Mouse (Mus musculus) liver, embryonic 16.5 days (tissue): Measurements from ENCODE around the gene Sesn1. TPM values are rescaled to one million over a fixed set of nuclear protein-coding genes. Genes with fewer than 3 reads are reported as not detected.

Source experiments
- ATAC-seq: fragments of 200-750 bp; cut with Nextera tagmentation; 2 replicates; pipeline ENCODE4 v1.8.0; 2017; ENCODE audit warnings: low read depth, mild to moderate bottlenecking, moderate number of reproducible peaks, moderate library complexity
- H3K27ac ChIP-seq: fragments of 300-500 bp; sonication (generic); 2 replicates; pipeline ENCODE4 v1.5.1; 2014; ENCODE audit warnings: mild to moderate bottlenecking, low read length
- H3K27me3 ChIP-seq: fragments of 300-500 bp; sonication (generic); 2 replicates; pipeline ENCODE4 v1.6.1; 2014; ENCODE audit warnings: low read depth, low read length, mixed read lengths; ENCODE audit not compliant: control insufficient read depth, insufficient read depth
- H3K36me3 ChIP-seq: fragments of 300-500 bp; sonication (generic); 2 replicates; pipeline ENCODE4 v1.6.1; 2014; ENCODE audit warnings: mild to moderate bottlenecking; ENCODE audit not compliant: control insufficient read depth, insufficient read depth
- H3K4me1 ChIP-seq: fragments of 300-500 bp; sonication (generic); 2 replicates; pipeline ENCODE4 v1.6.1; 2014; ENCODE audit warnings: low read depth, low read length, mixed read lengths; ENCODE audit not compliant: control insufficient read depth
- H3K4me2 ChIP-seq: fragments of 300-500 bp; sonication (generic); 2 replicates; pipeline ENCODE4 v1.6.1; 2014; ENCODE audit warnings: low read depth, low read length, mixed read lengths
- H3K4me3 ChIP-seq: fragments of 300-500 bp; sonication (generic); 2 replicates; pipeline ENCODE4 v1.5.1; 2014; ENCODE audit warnings: low read depth, mild to moderate bottlenecking, low read length
- H3K9ac ChIP-seq: fragments of 300-500 bp; sonication (generic); 2 replicates; pipeline ENCODE4 v1.6.1; 2014; ENCODE audit warnings: low read depth, low read length
- H3K9me3 ChIP-seq: fragments of 300-500 bp; sonication (generic); replicated peaks from 2 replicates; pipeline ENCODE4 v1.6.1; 2016; ENCODE audit warnings: low read length; ENCODE audit not compliant: control insufficient read depth
- WGBS: fragments of 180-500 bp; shearing (Covaris S2); extraction: QIAGEN DNeasy Blood & Tissue Kit; methylation state at CpG from one replicate; pipeline ENCODE4 v1.1.7; 2014; ENCODE audit not compliant: insufficient replicate concordance; 5-methylcytosine and 5-hydroxymethylcytosine counted together
- polyA plus RNA-seq: library from polyadenylated mRNA; unstranded; fragments of >200 nt; fragmentation: Nextera tagmentation; extraction: Ambion mirVana; gene quantifications from 2 replicates; pipeline ENCODE4 v1.2.1, GENCODE M21; 2015

Sesn1 gene
- polyA plus RNA-seq: 20.0 and 20.1 TPM in 2 replicates

DNA sequence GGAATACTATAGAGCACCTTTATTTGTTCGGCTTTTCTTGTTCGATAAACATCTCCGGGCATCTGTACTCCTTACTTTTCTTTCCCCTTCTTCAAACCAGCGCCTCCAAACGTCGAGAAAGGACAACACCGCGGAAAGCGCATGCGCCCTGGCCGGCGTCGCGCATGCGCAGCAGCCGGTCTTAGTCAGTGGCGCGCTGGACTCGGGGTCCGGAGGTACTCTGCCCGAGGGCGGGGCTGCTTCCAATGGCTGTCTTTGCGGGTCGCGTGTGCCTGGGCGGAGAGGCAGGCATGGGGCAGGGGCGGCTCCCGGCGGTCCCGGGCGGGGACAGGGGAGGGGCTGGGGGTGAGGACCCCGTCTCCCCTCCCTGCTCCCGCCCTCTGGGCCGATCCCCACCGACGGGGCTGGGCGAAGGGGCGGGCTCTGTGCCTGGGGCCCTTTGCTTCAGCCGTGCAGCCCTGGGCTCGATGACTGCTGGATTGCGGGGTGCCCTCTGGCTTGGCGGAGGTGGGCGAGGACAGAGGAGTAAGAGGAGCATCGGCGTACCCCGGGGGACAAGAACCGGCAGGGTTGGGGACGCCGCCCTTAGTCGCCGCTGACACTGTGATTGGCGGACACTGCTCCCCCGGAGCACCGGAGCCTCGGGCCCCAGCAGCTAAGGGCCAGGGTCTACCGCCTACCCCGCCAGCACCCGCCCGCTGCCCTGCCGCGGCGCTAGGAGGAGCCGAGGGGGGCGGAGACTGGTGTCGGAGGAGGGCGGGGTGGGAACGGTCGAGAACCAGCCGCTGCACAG lies at the start of gene Sesn1, which contains the start of gene Cep57l1:
Gene Sesn1, plus strand, starts transcription at position 165 of the 793 bp plus-strand sequence.
Gene Cep57l1, minus strand, starts transcription at position 101 of the 793 bp plus-strand sequence.
- H3K4me1 ChIP-seq: peaks cover 27% of the 10 kb centered on the region
- WGBS: under 1% methylated on average over 65 of the region's 69 CpGs

DNA sequence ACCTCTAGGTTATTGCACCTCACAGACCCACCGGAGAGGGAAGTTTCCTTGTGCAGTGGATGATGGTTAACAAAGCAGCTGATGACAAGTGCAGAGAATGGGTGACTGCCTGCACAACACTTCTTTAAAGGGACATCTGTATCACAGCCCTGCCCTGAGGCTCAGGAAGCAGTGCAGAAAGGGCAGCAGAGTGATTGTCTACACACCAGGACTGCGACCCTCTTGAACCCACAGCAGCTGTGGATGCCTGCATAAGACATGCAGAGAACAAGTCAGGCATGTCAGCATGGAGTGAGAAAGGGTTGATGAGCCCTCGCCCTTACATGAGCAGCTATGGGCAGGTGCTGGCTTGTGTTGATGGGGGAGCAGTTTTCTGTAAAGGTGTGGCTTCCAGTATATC lies 48.9 kb upstream of the Sesn1 start:
- Histone ChIP-seq H3K4me2 (no peak overlapping the region), H3K9ac (no peak overlapping the region), H3K9me3 (no peaks in the 10 kb centered on the region), H3K27me3 (no peaks in the 10 kb centered on the region), H3K4me1 (no peaks in the 10 kb centered on the region), H3K4me3 (no peak overlapping the region), H3K27ac (no peak overlapping the region), H3K36me3 (no peaks in the 10 kb centered on the region)
- 70% methylated on average over 3 of the region's 3 CpGs for WGBS
- ATAC-seq: no peak

More for the DNA sequence above, at the start of gene Sesn1, which contains the start of gene Cep57l1:
- Histone ChIP-seq H3K27ac (peak within 1 kb of the TSS; percentile 99), H3K36me3 (no peaks in the 10 kb centered on the region), H3K9me3 (no peaks in the 10 kb centered on the region), H3K9ac (peak within 1 kb of the TSS; percentile 93), H3K4me2 (peak within 1 kb of the TSS; percentile 92), H3K4me3 (peak within 1 kb of the TSS; percentile 89), H3K27me3 (no peaks in the 10 kb centered on the region)
- ATAC-seq: peak; percentile 85

DNA sequence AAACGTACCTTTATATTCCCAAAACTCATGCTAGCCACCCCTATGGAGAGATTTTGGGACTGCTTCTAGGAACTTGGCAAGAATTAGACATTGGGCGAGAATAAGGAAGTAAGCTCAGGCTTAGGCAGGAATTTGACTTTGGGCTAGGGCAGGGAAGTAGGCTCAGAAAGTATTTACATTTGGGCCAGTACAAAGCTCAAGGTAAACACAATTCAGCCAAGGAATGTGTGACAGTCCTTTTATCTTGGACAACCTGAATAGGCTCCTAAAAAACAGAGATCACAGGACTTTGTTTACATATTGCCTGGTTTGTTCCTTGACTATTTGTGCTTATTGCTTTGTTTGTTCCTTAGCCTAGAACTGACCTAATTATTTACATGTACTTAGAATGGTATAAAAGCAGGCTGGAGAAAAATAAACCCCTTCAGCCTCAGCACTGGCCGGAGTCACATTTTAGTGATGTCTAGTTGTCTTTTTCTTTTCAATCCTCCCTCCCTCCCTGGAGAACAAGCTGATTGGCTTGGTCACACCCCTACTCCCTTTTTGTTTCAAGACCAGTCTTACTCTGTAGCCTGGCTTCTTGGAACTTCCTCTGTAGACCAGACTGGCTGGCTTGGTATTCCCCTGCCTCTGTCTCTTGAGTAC lies 45.9 kb upstream of the Sesn1 start:
- H3K9ac ChIP-seq: no peak overlapping the region
- H3K36me3 ChIP-seq: no peaks in the 10 kb centered on the region
- H3K27me3 ChIP-seq: no peaks in the 10 kb centered on the region
- no peak overlapping the region for H3K4me3 ChIP-seq
- no peak overlapping the region for H3K27ac ChIP-seq
- no peak for ATAC-seq
- no peak overlapping the region for H3K4me2 ChIP-seq
- WGBS: 74% methylated on average over 3 of the region's 3 CpGs
- H3K9me3 ChIP-seq: no peaks in the 10 kb centered on the region
- H3K4me1 ChIP-seq: no peaks in the 10 kb centered on the region

DNA sequence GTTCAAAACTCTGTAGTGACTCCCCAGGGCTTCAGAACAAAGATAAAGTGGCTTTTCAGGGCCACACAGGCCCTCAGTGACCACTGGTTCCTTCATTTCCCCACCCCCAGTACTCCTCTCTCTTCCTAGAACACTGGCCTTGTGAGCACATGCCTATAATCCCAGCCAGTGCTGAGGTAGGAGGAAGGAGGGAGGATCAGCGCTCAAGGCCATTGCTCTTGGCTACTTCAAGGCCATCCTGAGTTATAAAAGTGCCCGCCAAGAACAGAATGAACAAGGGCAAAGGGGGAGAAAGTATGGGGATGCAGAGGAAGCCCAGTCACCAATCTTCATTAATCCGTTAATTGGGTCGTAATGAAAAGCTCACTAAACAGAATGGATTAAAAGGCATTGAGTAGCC lies 44.1 kb upstream of the Sesn1 start:
- Histone ChIP-seq H3K27me3 (no peaks in the 10 kb centered on the region), H3K9ac (no peak overlapping the region), H3K4me1 (no peaks in the 10 kb centered on the region), H3K4me2 (no peak overlapping the region), H3K27ac (no peak overlapping the region), H3K36me3 (no peaks in the 10 kb centered on the region), H3K4me3 (no peak overlapping the region), H3K9me3 (no peaks in the 10 kb centered on the region)
- ATAC-seq: no peak
- 91% methylated on average over 4 of the region's 4 CpGs for WGBS

DNA sequence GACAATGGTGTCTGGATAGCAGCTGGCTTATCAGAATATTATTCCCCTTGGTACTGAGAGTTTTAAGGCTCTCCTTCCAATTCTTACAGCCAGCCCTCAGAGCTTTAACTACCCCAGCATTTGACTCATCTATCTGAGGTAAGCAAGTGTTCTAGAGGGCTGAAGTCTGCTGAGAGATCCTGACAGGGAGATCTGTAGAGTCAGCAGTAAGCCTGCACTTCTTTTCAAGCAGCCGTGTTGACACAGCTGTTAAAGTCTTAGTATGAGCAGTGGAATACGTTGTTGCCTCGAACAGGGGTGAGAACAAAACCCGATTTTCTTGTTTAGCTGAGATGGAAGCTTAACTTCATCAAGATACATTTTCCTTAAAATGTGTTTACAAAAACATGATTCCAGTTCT lies 43.5 kb upstream of the Sesn1 start:
- ATAC-seq: no peak
- Histone ChIP-seq H3K9ac (no peak overlapping the region), H3K27ac (no peak overlapping the region), H3K27me3 (no peaks in the 10 kb centered on the region), H3K4me3 (no peak overlapping the region), H3K9me3 (no peaks in the 10 kb centered on the region), H3K4me1 (no peaks in the 10 kb centered on the region), H3K4me2 (no peak overlapping the region), H3K36me3 (no peaks in the 10 kb centered on the region)
- whole genome bisulfite sequencing: 71% methylated on average over 4 of the region's 4 CpGs

DNA sequence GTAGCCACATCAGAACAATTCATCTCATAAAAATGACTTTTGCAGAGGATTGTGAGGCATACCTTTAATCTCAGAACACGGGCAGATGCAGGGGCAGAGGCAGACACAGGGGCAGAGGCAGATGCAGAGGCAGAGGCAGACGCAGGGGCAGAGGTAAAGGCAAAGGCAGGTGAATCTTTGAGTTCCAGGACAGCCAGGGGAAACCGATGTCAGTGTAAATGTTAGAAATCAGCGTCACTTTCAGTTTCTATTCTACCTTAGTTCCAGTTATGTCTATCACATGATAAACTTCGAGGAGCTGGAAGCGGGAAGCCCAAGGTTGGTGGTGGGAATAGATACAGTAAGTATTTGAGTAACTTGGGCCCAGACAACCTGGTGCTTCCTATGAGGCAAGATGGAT lies 42.5 kb upstream of the Sesn1 start:
- WGBS: 77% methylated on average over 6 of the region's 6 CpGs
- Histone ChIP-seq H3K4me1 (no peaks in the 10 kb centered on the region), H3K4me2 (no peak overlapping the region), H3K27ac (no peak overlapping the region), H3K27me3 (no peaks in the 10 kb centered on the region), H3K9ac (no peak overlapping the region), H3K4me3 (no peak overlapping the region), H3K9me3 (no peaks in the 10 kb centered on the region), H3K36me3 (no peaks in the 10 kb centered on the region)
- ATAC-seq: no peak

DNA sequence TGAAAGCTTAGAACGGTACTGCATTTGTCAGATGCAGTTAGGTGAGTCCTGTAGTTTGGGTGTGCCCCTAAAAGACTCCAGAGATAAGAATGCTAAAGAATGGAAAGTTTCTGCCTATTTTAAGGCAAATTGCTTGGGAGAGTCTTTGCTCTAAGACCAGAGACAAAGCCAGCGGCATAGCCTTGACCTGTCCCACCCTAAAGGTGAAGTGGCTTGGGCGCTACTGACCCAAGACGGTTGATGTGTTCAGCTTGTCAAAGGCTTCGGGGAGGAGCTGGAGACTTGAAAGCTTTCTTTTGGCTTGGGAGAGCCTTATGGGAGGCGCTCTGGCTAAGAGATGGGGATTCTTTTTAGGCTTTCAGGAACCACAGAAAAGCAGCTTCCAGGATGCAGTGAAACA lies 17.4 kb upstream of the Sesn1 start:
- no peaks in the 10 kb centered on the region for H3K4me1 ChIP-seq
- H3K9ac ChIP-seq: no peak overlapping the region
- no peaks in the 10 kb centered on the region for H3K27me3 ChIP-seq
- H3K36me3 ChIP-seq: peaks cover 1% of the 10 kb centered on the region; the same call in 1 of the 2 replicates
- WGBS: 85% methylated on average over 6 of the region's 6 CpGs
- no peak overlapping the region for H3K27ac ChIP-seq
- no peak for ATAC-seq
- H3K4me3 ChIP-seq: no peak overlapping the region
- H3K9me3 ChIP-seq: peaks cover 7% of the 10 kb centered on the region
- H3K4me2 ChIP-seq: no peak overlapping the region

DNA sequence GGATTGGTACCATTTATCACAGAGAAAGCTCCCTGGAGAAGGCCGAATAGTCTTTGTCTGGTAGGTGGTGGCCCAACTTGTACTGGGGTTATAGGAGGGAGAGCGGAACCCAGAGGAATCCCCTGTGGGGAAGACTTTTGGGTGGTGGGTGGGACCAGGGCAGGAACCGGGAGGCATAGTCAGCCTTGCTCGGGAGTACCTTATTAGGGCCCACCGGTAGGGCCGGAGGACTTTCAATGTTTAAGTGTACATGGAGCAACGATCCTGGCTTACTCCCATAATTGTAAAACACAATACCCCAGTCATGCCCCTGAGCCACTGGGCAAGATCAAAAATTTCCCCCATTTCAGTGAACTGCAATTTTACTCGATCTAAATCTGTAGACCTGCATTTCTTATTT lies 12.5 kb upstream of the Sesn1 start:
- no peak overlapping the region for H3K4me3 ChIP-seq
- H3K4me1 ChIP-seq: no peaks in the 10 kb centered on the region
- no peak overlapping the region for H3K27ac ChIP-seq
- WGBS: 83% methylated on average over 8 of the region's 8 CpGs
- peaks cover 16% of the 10 kb centered on the region for H3K9me3 ChIP-seq
- no peak overlapping the region for H3K4me2 ChIP-seq
- H3K27me3 ChIP-seq: no peaks in the 10 kb centered on the region
- no peak overlapping the region for H3K9ac ChIP-seq
- ATAC-seq: no peak
- H3K36me3 ChIP-seq: peaks cover 33% of the 10 kb centered on the region

DNA sequence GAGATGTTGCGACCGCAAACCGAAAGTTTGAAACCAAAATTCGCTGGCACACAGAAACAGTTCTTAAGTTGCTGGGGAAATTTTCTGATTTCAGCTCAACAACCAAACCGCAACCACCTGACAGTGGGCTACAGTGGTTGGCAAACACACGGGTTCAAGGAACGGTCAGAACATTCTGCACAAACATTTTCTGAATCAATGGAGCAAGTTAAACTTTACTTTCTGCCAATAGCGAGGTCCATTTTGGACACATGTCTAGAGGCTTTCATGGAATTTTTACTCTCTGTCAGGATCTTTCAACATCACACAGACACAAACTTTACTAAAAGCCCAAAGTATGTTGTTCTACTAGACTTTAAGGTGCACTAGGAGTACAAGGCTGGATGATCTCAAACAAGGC lies 6.3 kb upstream of the Sesn1 start:
- H3K4me3 ChIP-seq: no peak overlapping the region
- H3K4me2 ChIP-seq: no peak overlapping the region
- WGBS: 89% methylated on average over 8 of the region's 8 CpGs
- no peaks in the 10 kb centered on the region for H3K27me3 ChIP-seq
- no peak overlapping the region for H3K9ac ChIP-seq
- peaks cover 34% of the 10 kb centered on the region for H3K36me3 ChIP-seq
- H3K27ac ChIP-seq: no peak overlapping the region
- no peak for ATAC-seq
- peaks cover 4% of the 10 kb centered on the region; the same call in 1 of the 2 replicates for H3K9me3 ChIP-seq
- H3K4me1 ChIP-seq: peaks cover 4% of the 10 kb centered on the region
